Mouse (Mus musculus) gonadal fat pad, adult 2 months (tissue): Measurements from ENCODE around the gene Hoxa7. TPM values are rescaled to one million over a fixed set of nuclear protein-coding genes. Genes with fewer than 3 reads are reported as not detected.

Source experiments
- DNase-seq: peaks from one replicate; pipeline ENCODE4 v3.0.0-alpha.2; 2012; ENCODE audit warnings: low read depth
- polyA plus RNA-seq: library from polyadenylated mRNA; depleted of rRNA; stranded (reverse); fragments of >200 nt; gene quantifications from 2 replicates; pipeline ENCODE4 v1.2.3, GENCODE M21; 2012

The Hoxa7 gene
- polyA plus RNA-seq, 1 experiment: 13.2 TPM

DNA sequence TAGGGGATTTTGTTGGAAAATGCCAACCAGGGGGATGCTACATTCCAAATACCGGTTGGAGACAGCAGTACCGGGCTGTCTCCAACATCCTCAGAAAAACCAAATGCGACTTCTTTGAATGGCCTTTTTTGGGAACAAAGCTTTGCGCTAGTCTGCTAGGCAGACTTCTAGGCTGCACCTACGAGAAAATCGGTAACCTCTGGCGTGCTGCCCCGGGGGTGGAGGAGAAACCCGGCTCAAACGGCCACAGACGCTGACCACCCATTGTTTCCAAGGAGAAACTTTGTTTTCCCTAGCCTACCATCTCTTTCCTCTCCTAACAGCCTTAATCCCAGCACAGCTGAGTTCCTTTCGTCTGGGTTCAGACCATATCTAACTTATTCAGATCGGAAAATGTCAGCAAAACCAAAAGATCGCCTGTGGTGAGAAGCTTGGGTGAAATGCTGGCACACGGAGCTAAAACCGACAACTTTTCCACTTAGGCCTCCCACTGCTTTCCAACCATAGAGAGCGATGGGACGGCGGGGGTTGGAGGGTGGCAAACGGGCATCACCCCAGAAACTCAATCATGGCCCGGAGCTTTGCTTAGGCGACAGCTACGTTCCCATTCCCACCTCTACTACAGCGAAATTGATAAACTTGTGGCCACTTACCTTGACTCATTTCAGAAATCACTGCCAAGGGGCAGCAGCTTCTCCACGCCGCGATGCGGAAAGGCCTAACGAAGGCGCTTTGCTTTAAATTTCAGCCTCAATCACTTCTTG, 18.2 kb upstream of the Hoxa7 start:
- no peak for DNase-seq

DNA sequence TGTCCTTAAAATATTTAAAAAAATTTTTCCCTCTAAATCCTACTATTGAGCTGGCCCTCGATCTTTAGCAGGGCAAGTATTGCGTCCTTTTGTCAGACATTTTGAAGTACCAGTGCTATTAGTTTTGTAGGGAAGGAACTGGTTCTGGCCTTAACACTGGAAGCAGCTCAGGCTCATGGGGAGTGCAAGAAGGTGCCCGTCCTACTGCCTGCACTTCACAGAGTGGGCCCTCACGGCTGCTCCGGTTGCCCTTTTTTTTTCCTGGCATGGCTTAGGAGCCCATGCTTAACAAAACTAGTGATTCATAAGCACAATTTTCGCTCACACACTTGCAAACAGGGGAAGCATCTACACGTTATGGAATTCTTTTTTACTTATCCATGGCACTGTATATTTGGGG, 17.3 kb upstream of the Hoxa7 start:
- DNase-seq: no peak

DNA sequence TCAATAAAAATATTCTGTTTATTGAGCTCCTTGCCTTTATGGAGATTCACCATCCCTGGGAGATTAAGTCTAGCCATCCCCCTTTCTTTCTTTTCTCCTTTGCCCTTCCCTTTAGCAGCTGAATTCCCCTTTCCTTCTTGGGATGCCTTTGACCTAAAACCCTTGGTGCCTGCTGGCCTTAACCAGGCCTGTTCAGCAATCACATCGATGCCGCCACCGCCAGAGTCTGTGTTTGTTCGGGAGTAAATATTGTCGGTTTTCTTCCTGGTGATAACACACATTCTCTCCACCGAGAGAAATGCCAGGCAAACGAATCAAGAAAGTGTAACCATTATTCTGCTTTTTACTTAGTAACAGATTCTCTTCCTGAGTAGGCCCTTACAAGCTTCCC, 16.5 kb upstream of the Hoxa7 start:
- no peak for DNase-seq

DNA sequence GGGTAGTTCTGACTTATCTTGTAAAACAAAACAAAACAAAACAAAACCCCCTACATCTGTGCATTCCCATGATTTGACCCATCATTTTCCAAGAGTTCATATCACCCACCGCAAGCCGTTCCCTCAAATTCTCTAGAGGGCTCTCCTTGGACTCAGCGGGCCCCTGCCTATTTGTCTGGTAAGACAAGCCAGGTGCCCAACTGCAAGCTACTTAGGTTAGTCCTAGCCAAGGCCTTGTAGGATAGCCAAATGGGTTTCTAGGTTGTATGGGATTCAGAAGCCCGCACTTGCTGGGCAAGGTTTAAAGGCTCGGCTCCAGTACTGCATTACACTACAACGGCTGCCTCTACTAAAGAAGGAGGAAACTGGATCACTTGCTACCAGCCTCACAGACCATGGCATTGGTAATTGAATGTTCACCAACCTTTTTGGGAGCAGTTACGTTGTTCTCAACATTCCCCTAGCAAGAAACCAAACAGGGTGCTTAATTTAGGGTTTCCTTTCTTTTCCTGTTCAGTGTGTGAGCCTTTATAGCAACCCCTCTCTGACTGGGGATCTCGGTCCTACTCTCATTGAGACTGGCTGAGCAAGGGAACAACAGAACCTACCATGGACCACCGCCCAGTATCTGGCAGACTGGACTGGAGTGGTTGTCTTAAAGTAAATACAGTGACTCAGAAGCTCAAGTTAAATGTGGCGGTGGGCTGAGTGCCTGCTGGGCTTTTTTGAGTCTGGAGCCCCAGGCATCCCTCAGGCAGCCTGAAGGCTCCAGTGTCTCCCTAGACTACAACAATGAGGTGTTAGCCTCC, 15.9 kb upstream of the Hoxa7 start:
- DNase-seq: no peak

DNA sequence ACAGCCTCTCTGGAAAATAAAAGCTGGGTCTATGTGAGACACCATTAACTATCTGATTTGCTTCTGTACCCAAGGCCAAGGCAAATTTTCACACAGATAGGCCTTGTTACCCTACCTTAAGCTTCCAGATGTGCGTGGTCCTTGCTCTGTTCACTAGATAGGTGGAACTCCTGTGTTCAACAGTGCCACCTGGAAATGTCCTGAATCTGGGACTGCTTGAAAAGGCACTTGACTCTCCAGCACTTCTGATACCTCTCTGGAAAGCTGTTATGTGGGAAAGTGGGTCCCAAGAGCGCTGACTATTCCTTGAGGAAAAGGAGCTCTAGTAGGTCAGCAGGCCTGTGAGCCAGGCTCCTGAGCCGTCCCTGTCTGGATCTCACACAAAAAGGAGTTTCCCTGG, 15.2 kb upstream of the Hoxa7 start:
- DNase-seq: no peak

DNA sequence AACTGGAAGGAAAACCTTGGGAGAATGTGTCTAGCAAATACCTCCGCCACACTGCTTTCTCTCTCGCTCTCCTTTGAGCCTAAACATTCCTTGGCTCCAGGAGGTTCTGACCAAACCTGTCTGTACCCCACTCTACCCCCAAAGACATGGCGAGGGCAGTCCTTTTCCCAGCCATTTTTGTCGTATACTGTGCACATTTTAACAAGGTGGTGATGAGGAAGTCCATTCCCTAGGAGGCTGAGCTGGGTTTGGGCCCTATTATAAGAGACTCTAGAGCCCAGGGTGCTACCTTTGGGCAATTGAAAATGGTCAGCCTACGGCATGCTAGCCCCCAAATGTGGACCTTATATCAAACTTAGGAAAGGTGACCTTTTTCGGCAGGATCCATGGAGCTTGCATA, 14.2 kb upstream of the Hoxa7 start:
- no peak for DNase-seq

DNA sequence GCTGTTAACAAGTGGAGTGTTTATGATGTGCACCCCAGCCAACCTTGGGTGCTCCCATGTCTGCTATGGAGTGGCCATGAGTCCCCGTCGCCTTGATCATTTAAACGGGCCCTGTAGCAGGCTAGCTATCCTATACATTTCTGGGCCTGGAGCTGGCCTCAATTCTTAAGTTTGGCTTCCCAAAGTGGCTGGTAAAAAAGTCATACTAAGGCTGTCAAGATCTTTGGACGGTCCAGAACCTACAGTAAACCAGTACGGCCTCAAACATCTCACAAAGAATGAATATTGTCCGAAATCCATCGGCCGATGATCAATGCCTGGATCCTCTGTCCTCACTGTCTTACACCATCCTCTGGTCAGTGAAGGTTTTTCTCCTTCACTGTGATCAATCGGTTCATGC, 13.6 kb upstream of the Hoxa7 start:
- DNase-seq: no peak

DNA sequence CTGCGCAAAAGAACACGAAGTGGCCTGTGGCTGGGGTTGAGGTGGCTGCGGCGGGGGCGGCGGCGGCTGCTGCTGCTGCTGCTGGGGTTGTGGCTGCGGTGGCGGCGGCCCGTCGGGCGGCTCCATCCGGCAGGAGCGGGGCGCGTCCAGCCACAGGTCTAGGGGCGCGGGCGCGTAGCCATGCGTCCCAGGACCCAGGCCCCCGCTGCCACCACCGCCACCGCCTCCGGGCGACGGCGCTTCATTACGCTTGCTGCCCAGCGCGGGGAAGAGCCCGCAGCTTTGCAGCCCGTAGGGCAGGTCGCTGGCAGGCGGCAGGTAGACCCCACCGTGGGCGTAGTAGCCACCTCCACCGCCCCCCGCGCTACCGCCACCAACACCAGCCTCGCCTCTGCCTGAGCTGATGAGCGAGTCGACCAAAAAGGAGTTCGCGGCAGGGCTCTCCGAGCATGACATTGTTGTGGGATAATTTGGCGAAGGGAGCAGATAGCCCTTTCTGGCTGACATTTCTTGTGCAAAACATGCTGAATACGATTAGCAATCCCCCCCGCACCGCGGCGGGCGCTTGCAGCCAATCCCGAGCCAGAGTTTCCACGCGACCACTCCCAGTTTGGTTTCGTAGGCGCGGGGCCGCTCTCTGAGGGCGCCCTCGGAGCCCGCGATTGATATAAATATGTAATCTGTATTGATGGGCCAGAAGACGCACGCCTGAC, 12.9 kb upstream of the Hoxa7 start:
- no peak for DNase-seq

DNA sequence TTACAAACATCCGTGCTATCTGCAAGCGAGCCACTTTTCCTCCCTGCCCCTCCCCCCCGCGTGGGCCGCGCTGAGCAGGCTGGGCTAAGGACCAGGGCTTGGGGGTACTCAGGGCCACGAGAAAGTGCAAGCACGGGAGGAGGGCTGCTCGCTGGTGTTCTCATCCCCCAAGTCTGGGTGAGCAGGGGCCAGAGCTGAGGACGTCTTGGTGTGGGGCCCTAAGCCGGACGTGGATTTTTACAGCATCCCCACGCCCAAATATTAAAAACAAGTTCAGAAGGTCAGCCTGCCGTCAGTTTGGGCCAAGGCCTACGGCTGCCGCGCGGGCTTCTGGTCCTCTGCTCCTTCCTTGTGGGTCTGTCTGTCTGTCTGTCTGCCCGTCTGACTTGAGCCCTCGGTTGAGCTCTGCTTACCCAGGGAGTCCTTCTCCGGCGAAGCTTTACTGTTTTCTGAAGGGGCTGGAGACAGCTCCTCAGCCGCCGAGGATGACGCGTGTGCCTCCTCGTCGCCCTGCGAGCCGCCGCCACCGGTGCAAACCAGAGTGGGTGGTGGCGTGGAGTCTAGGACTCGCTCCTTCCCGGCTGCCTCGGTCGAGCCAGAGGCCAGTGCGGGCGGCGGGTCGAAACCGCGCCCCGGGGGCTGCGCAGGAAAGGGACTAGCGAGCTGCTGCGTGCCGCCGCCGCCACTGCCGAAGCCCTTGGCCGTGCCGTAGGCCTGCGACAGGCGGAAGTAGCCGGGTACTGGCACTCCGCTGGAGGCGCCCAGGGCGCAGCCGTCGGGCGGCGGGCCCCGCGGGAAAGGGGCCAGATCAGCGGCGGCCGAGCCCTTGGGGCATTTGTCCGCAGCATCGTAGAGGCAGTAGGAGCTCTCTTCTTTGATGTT, 12.1 kb upstream of the Hoxa7 start:
- no peak for DNase-seq

DNA sequence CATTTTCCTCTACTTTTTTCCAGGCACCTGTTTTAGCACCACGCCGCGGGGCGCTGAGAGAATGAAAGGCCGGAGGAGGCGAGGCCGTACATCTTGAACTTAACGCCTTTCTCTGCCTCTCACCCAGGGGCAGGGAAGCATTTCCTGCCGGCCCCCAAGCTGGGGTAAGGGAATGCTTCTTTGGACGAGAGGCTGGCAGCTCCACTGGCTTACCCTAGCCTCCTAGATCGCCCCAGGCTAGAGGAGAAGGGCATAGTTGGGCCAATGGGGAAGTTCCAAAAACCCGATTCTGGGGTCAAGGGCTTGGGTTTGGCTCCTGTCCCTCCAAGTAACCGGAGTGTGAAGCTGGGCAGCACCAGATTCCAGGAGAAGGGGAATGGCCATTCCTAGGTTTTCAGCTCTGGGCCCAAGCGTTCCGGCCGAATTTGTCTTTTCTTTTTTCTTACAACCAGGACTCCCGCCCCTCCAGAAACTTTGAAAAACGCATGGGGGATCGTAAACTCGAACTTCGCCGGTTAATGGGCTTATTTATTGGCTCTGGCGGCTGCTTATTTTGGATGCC, 11.4 kb upstream of the Hoxa7 start:
- no peak for DNase-seq

DNA sequence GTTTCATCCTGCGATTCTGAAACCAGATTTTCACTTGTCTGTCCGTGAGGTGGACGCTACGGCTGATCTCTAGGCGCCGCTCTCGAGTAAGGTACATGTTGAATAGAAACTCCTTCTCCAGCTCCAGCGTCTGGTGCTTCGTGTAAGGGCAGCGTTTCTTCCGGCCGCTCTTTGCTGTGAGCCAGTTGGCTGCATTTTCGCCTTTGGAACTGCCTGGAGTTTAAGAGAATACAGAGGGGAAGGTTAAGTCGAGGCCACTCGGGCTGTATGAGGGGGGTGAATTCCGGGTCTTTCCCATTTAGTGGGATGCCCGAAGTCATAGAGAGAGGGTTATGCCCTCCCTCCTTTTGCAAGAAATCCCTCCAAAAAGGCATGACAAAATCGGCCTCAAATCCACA, 10.9 kb upstream of the Hoxa7 start:
- DNase-seq: no peak

DNA sequence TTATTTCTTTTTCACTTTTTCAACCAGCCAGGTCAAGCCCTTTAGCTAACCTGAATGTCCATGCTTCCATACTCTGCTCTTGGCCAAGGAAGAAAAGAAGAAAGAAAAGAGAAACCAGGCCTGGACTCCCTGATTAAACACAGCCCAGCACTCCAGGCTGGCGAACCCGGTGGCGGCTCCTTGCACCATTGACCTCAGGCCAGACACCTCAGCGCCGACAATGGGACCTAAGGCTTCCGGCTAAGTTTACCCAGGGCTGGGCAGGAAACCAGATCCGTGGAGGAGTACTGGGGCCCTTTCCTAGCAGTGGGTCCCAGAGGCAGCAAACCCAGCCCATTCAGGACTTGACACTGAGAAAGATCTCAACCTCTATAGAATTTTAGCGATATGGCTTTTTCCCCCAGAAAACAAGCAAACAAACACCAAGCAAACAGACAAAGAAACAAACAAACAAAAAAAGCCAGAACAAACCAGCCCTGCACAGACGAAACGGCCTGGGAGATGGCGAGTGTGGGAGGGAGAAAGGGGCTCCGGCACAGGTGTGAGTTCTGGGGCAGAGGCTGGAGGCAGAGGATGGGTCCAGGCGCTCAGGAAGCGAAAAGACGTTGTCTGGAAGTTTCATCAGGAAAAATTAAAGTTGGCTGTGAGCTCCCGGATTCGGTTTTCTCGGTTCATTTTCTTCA, 10.4 kb upstream of the Hoxa7 start:
- no peak for DNase-seq

DNA sequence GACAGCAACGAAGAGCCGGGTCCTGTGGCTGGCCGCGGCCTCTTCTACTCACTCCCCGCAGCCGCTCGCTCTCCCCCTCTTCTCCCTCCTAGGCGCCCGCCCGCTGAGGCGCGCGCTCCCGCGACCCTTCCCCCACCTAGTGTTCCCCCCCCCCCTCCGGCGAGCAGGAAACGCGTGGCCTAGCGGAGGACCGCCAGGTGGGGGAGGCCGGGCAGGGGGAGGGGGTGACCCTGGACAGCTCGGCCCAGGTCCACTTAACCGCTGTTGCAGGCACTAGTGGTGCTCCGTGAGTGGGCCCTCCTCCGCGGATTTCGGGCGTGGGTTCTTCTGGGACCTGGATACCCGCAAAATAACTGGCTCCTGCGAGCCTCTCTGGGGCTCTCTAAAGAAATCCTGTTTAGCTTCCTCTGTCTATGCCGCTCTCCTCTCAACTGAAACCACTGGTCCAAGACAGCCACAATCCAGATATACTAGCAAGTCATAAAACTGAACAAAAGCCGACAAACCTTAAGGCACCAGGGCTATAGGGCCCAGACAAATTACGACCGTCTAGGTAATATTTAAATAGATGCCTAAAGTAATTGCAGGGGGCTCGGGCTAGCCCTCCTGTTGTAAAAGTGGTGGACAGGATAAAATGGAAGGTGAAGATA, 9.0 kb upstream of the Hoxa7 start, which contains the start of gene Hoxa9:
Hoxa9 (minus strand) TSS at position 574 of the 650 bp plus-strand sequence.
- no peak for DNase-seq

DNA sequence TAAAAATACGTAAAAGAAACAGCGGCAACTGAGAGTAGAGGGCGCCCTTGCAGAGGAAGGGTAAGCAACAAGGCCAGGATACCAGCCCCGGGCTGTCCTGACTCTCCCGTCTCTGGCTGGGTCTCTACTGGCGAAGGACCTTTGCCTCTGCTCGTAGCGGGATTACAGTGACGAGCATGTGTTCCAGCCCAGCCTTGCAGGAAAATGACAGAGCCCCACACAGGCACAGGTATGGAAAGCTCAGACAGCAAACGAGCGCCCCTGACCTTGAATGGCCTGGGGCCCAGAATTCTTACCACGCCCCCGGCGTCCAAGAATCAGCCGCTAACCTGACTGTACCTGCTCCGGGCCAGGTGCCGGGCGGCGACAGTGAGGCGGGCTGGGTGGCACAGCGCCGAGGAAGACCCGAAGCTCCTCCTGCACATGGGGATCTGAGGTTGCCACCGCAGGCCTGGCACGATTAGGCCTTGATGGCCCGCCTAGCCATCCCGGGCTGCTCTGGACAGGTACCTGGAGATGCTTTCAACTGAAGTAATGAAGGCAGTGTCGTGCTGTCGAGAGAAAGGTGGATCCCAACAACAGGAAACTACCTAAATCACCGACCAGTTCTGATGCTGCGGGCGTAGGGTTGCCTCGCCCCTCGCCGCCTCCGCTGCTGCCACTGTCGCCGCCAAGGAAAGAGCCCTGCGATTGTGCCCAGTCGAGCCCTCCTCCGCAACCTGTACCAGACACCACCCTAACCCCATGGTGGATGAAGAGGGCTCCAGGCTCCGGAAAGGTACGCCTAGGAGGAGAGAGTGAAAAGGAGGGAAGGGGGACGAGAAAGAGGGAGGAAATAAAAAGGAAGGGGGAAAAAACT, 8.1 kb upstream of the Hoxa7 start:
- DNase-seq: no peak

DNA sequence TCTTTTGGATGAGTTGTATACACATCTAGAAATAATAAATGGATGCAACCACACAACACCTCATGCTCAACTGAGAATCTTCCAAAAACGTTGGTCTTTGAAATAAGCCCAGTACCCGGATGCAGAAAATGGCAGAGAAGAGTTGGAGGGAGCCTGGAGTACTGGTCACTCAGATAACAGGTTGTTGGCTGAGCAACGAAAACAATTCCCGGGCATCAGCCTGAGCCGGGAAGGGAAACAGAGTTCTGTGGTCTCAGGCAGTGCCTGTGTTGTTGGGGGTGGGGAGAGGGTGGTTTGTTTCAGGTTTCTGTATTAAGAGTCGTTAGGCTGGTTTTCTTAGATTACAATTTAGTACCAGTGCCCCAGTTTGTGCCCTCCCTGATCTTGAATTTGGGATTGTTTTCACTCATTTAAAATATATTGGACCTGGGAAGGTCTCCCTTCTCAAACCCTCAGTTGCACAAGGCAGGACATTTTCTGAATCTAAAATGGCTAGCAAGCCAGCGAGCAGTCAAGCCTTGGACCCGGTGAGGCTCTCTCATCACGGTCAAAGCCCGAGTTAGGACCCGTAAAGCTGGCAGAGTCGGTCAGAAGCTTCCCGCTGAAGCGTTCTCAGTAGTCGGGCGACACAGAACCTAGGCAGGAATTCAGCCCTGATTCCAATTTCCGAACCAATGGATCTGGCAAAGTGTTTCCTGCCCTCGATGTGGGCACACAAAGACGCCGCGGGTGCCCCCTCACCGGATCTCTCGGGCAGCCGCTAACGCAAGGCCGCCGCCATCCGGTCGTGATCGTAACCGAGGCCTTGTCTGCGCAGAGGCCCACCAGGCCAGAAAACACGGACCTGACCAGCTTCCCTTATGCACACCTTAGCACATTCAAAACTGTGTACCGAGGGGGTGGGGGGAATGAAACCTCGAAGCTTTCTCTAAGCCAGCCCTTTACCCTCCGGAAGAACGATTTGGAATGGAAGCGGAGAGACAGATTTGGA, 7.1 kb upstream of the Hoxa7 start:
- DNase-seq: no peak

DNA sequence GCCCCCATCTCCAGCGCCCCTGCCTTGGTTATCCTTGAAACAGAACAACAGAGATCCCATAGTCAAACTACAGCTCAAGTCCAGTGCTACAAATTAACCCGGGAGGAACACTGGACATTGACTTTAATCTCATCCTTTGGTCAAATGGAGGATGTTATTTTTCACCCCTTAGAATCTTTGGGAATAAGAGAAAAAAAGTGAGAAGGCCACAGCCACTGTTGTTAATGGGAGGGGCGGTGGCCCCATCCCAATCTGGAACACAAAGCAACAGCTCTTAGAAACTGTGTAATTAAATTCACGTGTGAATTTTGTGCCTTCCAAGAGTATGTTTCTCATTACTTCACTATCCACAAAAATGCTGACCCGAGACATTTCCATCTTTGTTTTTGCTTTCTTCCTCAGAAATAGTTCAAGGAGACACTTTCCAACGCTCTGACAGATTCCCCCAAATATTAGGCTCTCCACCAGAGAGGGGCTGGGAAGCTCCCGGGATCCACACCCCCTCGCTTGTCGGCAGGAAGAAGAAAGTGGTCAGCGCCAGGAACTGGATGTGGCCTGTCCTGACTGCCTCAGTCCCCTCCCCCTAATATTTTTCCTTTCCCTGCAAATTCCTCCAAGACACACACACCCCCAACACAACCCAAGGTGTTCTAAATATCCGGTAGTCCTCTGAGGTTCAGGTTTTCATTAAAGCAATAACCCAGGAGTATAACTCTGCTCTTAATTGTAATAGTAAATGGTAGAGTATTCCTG, 6.0 kb upstream of the Hoxa7 start:
- DNase-seq: no peak

DNA sequence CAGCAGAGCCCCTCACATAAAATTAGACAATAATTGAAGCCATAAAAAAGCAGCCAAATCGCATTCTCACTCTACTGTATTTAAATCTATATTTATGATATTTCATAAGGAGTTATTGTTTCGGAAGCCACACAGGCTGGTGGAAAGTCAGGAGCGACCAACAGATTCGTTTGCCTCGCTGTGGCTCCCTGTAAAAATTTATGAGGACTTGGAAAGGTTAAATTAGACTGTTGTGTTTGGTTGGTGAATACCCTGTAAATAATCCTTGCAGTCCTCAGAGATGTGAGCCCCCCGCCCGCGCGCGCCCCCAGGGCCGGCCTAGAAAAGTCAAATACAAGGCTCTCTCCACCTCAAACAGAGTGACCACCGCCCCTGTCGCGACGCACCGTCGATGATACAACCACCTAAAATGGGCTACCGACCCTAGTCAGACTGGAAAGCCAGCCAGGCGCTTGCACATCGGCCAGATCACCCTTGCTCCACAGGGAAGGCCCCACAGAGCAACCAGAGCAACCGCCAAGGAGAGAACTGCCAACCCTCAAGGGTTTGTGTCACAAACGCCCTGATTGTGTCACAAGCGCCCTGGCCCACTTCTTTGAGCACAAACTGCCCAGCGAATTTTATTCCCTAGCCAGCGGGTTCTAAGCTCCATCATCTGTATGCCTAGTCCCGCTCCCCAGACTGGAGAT, 5.1 kb upstream of the Hoxa7 start:
- DNase-seq: no peak
